Mouse (Mus musculus) lung, postnatal 0 days (tissue): ENCODE results near the gene Abi3bp. TPM values are rescaled to one million over a fixed set of nuclear protein-coding genes. Genes with fewer than 3 reads are reported as not detected.

Experiments
- ATAC-seq: fragments of 200-750 bp; cut with Nextera tagmentation; 2 replicates; pipeline ENCODE4 v1.8.0; 2017; ENCODE audit warnings: moderate library complexity
- DNase-seq: peaks from one replicate; pipeline ENCODE4 v3.0.0-alpha.2; 2016; ENCODE audit warnings: low spot score
- H3K27ac ChIP-seq: fragments of 300-500 bp; sonication (generic); 2 replicates; pipeline ENCODE4 v1.5.1; 2014; ENCODE audit warnings: antibody characterized with exemption, mild to moderate bottlenecking, low read length, mixed read lengths
- H3K27me3 ChIP-seq: fragments of 300-500 bp; sonication (generic); replicated peaks from 2 replicates; pipeline ENCODE4 v1.6.1; 2014; ENCODE audit warnings: low read length, mixed read lengths; ENCODE audit not compliant: insufficient read depth
- H3K36me3 ChIP-seq: fragments of 300-500 bp; sonication (generic); 2 replicates; pipeline ENCODE4 v1.6.1; 2014; ENCODE audit warnings: low read length, mixed read lengths; ENCODE audit not compliant: insufficient read depth
- H3K4me1 ChIP-seq: fragments of 300-500 bp; sonication (generic); 2 replicates; pipeline ENCODE4 v1.6.1; 2014; ENCODE audit warnings: antibody characterized with exemption, low read depth, low read length, mixed read lengths; ENCODE audit not compliant: insufficient read depth
- H3K4me2 ChIP-seq: fragments of 300-500 bp; sonication (generic); replicated peaks from 2 replicates; pipeline ENCODE4 v1.6.1; 2014; ENCODE audit warnings: low read depth, mild to moderate bottlenecking, low read length, moderate library complexity, mixed read lengths
- H3K4me3 ChIP-seq: fragments of 300-500 bp; sonication (generic); 2 replicates; pipeline ENCODE4 v1.5.1; 2014; ENCODE audit warnings: low read depth, low read length
- H3K9ac ChIP-seq: fragments of 300-500 bp; sonication (generic); replicated peaks from 2 replicates; pipeline ENCODE4 v1.6.1; 2014; ENCODE audit warnings: low read depth, mild to moderate bottlenecking
- H3K9me3 ChIP-seq: fragments of 300-500 bp; sonication (generic); 2 replicates; pipeline ENCODE4 v1.6.1; 2016; ENCODE audit warnings: low read length, mixed read lengths
- CTCF ChIP-seq: IDR thresholded peaks from 2 replicates; pipeline ENCODE4 v1.5.1; 2016; ENCODE audit warnings: antibody characterized with exemption, mild to moderate bottlenecking
- EP300 ChIP-seq: IDR thresholded peaks from 2 replicates; pipeline ENCODE4 v1.6.1; 2016; ENCODE audit warnings: antibody characterized with exemption, mild to moderate bottlenecking, control low read depth
- WGBS: fragments of 180-500 bp; shearing (Covaris S2); extraction: QIAGEN DNeasy Blood & Tissue Kit; methylation state at CpG from one replicate; pipeline ENCODE4 v1.1.7; 2014; 5-methylcytosine and 5-hydroxymethylcytosine counted together
- polyA plus RNA-seq: library from polyadenylated mRNA; unstranded; fragments of >200 nt; fragmentation: Nextera tagmentation; extraction: Ambion mirVana; gene quantifications from 2 replicates; pipeline ENCODE4 v1.2.1, GENCODE M21; 2015

The Abi3bp gene
- polyA plus RNA-seq = 8.4 and 11.4 TPM in 2 replicates

DNA sequence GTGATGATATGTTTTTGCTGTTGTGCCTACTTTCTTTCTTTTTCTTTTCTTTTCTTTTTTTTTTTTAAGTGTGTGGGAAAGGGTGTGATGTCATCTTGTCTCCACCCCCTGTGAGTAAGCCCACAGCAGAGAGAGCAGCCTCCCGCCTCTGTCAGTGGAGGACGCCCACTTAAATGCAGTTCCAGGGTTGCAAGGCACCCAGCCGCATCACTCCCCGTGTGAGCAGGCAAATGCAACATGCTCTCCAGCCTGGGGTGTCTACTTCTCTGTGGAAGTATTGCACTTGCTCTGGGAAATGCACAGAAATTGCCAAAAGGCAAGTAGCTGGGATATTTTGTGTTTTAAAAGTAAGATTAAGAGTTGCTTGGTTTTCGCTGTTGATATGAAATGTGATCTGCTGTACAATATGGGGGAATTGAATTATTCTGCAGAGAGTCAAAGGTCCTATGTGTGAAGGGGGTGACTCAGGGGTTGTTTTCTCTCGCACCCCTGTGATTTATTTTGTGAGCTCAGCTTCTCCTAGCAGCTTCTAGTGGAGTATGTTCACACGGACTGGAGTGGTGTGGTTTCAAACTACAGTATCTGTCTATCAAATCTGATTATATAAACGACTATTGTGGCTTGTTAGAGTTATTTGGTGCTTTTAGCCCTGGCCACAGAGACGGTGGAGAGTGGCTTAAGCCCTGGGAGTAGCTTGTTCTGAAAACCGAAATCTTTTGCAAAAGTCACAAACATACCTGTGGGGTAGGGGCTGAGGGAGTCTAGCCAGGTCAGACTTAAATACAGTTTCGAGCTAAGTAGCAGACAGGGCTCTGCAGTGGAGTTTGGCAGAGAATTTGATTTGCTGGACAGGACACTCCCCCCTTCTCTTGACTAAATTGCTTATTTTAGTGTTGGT, at the start of gene Abi3bp:
Gene Abi3bp, plus strand, starts transcription at position 202 of the 898 bp plus-strand sequence.
- DNase-seq (peak; percentile 74), ATAC-seq (peak; percentile 78)
- 0 out of 2 replicates have a peak within 1 kb of the TSS, but pooled peaks have one; percentile 22 for H3K27ac ChIP-seq
- H3K4me1 ChIP-seq = no peaks in the 10 kb centered on the region
- WGBS = 21% methylated on average over 11 of the region's 11 CpGs
- H3K4me2 ChIP-seq = peak within 1 kb of the TSS; percentile 48
- TF ChIP-seq CTCF = no peak
- peak within 1 kb of the TSS; percentile 39 for H3K4me3 ChIP-seq
- no peaks in the 10 kb centered on the region for H3K36me3 ChIP-seq
- H3K27me3 ChIP-seq = no peaks in the 10 kb centered on the region
- H3K9me3 ChIP-seq = no peaks in the 10 kb centered on the region
- no peak within 1 kb of the TSS; the same call in 1 of the 2 replicates for H3K9ac ChIP-seq

DNA sequence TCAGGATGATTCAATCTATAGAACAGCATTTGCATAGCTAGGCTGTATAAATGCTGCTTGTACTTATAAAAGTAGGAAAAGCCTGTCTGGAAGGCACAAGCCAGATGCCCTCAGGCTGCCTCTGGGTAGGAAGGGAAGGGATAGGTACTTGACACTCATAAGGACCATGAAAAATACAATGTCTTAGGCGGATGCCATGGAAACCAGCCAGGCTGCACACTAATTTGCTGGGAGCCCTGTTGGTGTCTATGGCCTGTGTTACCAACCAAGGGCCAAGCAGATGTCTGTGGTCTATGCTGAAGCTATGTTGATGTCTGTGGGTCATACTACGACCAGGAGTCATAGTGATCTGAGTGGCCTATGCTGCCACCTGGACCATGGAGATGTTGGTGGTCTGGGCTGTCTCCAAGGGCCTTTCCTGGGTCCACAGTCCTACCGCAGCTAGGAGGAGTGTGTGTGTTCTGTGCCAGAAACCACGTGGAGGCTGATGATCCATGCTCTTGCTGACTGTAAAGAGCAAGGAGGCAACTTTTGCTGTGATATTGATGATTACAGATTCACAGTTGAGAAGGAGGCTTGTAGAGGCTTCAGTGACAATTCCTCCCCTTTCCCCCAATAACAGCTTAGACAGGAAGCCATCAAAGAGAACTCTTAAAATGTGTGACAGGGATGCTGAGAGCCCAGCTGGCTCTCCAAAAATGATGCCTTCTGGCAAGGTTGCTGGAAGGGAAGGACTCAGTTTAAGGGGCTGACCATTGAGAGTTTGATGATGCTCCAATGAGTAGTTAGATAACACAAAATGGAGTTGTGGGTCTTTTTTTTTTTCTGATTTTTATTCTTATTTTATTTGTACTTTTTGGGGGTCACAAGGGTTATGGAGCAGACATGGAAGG, 42.1 kb upstream of the Abi3bp start:
- Histone ChIP-seq H3K9ac (no peak overlapping the region), H3K4me2 (no peak overlapping the region), H3K4me1 (no peaks in the 10 kb centered on the region), H3K36me3 (no peaks in the 10 kb centered on the region), H3K9me3 (no peaks in the 10 kb centered on the region), H3K27ac (no peak overlapping the region), H3K4me3 (no peak overlapping the region), H3K27me3 (no peaks in the 10 kb centered on the region)
- TF ChIP-seq CTCF = no peak
- no peak for TF ChIP-seq EP300
- WGBS = 56% methylated on average over 4 of the region's 4 CpGs
- DNase-seq (no peak), ATAC-seq (no peak)

DNA sequence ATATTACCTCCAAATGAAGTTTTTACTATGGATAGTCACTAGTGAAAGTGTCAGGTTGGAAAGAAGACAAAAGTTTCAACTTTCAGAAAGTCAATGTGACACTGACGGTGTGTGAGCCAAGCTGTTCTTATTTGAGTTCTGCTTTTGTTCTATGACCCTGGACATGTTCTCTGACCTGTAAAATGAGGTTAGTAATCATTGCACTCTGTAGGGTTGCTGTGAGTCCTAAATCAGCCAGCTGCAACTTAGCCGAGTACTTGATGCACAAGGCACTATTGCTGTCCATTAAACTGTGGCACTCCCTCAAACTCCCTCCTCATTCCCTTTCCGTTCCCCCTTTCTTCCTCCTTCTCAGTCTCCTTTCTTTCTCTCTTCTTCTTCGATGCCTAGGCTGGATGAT, 37.4 kb upstream of the Abi3bp start:
- H3K9ac ChIP-seq = no peak overlapping the region
- H3K27ac ChIP-seq = no peak overlapping the region
- no peak overlapping the region for H3K4me2 ChIP-seq
- H3K9me3 ChIP-seq = no peaks in the 10 kb centered on the region
- WGBS = 90% methylated on average over 4 of the region's 4 CpGs
- no peaks in the 10 kb centered on the region for H3K4me1 ChIP-seq
- H3K4me3 ChIP-seq = no peak overlapping the region
- H3K36me3 ChIP-seq = no peaks in the 10 kb centered on the region
- TF ChIP-seq CTCF = no peak
- ATAC-seq = no peak
- no peaks in the 10 kb centered on the region for H3K27me3 ChIP-seq
- DNase-seq = no peak

DNA sequence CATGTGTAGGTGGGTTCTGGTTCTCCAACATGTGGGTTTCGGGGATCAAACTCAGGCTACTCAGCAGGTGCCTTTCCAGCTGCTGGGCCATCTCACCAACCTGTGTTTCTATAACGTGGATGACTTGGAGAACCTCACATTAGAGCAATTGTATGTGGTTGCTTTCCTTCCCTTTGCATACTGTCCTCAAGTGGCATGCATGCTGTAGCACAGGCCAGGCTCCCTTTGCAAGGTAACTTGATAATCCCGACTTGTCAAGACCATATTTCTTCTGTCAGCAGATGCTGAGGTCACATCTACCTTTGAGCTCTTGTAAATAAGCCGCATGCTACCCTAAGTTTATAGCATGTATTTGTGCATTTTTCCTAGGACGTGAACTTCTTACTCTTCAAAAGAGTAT, 36.6 kb upstream of the Abi3bp start:
- Histone ChIP-seq H3K4me1 (no peaks in the 10 kb centered on the region), H3K9ac (no peak overlapping the region), H3K36me3 (no peaks in the 10 kb centered on the region), H3K9me3 (no peaks in the 10 kb centered on the region), H3K27ac (no peak overlapping the region), H3K27me3 (no peaks in the 10 kb centered on the region), H3K4me2 (no peak overlapping the region), H3K4me3 (no peak overlapping the region)
- DNase-seq (no peak), ATAC-seq (no peak)
- TF ChIP-seq EP300 = no peak
- TF ChIP-seq CTCF = no peak
- WGBS = 75% methylated on average over 5 of the region's 5 CpGs

DNA sequence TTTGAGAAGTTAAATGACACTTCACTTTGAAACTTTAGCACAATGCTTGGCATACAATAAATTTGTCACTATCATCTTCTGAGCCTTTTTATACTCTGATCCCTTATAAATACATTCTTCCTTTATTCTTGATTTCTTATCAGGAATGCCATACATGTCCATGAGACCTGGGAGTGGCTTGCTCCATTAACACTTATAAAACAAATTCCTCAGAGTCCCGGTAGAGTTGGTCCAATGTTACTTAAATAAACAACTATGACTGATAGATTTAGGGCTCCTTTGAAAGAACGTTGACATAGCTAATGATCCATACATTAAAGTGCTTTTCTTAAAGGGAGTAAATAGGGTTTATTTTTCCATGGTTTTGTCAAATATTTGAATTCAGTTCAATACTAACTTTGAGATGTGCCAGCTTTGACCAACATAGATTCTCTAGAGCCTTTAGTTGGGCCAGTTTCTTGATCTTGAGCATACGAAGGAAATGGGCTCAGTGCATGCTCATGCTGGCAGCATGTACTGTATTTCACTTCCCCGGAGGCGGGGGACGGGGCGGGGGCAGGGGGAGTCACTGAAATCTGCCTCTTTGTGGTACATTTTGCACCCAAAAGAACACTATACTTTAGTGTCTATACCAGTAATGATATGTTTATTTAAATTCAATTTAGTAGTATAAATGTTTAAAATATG, 35.9 kb upstream of the Abi3bp start:
- Histone ChIP-seq H3K9ac (no peak overlapping the region), H3K4me2 (no peak overlapping the region), H3K9me3 (no peaks in the 10 kb centered on the region), H3K27ac (no peak overlapping the region), H3K4me1 (no peaks in the 10 kb centered on the region), H3K36me3 (no peaks in the 10 kb centered on the region), H3K4me3 (no peak overlapping the region), H3K27me3 (no peaks in the 10 kb centered on the region)
- no peak for TF ChIP-seq EP300
- TF ChIP-seq CTCF = no peak
- no peak for ATAC-seq
- no peak for DNase-seq
- WGBS = 46% methylated on average over 7 of the region's 7 CpGs
